Mouse (Mus musculus): ENCODE data around the gene Nr1i2. TPM values are rescaled to one million over a fixed set of nuclear protein-coding genes. Genes with fewer than 3 reads are reported as not detected.

Nr1i2 gene
- total RNA-seq, 2 experiments from 2014 or later: not detected

- DNase-seq (ENCODE audit: low spot score in 2 of 2): no peak
Measured at GRCm38 (mm10) chr16:38287762-38288161, 6.9 kb downstream of the Nr1i2 start.

GRCm38 (mm10) chr16:38287357-38287756, 7.3 kb downstream of the Nr1i2 start:
- no peak for DNase-seq (ENCODE audit: low spot score in 2 of 2)

- DNase-seq (ENCODE audit: low spot score in 2 of 2): no peak
Measured at GRCm38 (mm10) chr16:38286541-38286940, 8.1 kb downstream of the Nr1i2 start.

GRCm38 (mm10) chr16:38285801-38286200, 8.8 kb downstream of the Nr1i2 start:
- no peak for DNase-seq (ENCODE audit: low spot score in 2 of 2)

GRCm38 (mm10) chr16:38283300-38283699, 11.3 kb downstream of the Nr1i2 start:
- no peak for DNase-seq (ENCODE audit: low spot score in 2 of 2)

- DNase-seq (ENCODE audit: low spot score in 2 of 2): no peak
Measured at GRCm38 (mm10) chr16:38282559-38283160, 12.0 kb downstream of the Nr1i2 start.

- DNase-seq (ENCODE audit: low spot score in 2 of 2): no peak
Measured at GRCm38 (mm10) chr16:38280951-38281350, 13.7 kb downstream of the Nr1i2 start.

- no peak for DNase-seq (ENCODE audit: low spot score in 2 of 2)
Measured at GRCm38 (mm10) chr16:38279794-38280193, 14.8 kb downstream of the Nr1i2 start.

GRCm38 (mm10) chr16:38274737-38275136, 19.9 kb downstream of the Nr1i2 start:
- no peak for DNase-seq (ENCODE audit: low spot score in 2 of 2)

- no peak for DNase-seq (ENCODE audit: low spot score in 2 of 2)
Measured at GRCm38 (mm10) chr16:38272483-38272882, 22.1 kb downstream of the Nr1i2 start.

- no peak for DNase-seq (ENCODE audit: low spot score in 2 of 2)
Measured at GRCm38 (mm10) chr16:38271601-38272000, 23.0 kb downstream of the Nr1i2 start.

- DNase-seq (ENCODE audit: low spot score in 2 of 2): no peak
Measured at GRCm38 (mm10) chr16:38255927-38256326, 38.7 kb downstream of the Nr1i2 start.

GRCm38 (mm10) chr16:38255107-38255506, 39.5 kb downstream of the Nr1i2 start:
- DNase-seq (ENCODE audit: low spot score in 2 of 2): no peak

- no peak for DNase-seq (ENCODE audit: low spot score in 2 of 2)
Measured at GRCm38 (mm10) chr16:38254001-38254400, 40.6 kb downstream of the Nr1i2 start.

- no peak for DNase-seq (ENCODE audit: low spot score in 2 of 2)
Measured at GRCm38 (mm10) chr16:38250467-38250866, 44.2 kb downstream of the Nr1i2 start.

GRCm38 (mm10) chr16:38248331-38248961, 46.2 kb downstream of the Nr1i2 start:
- DNase-seq (ENCODE audit: low spot score in 2 of 2): no peak

GRCm38 (mm10) chr16:38245849-38246585, 48.6 kb downstream of the Nr1i2 start:
- no peak for DNase-seq (ENCODE audit: low spot score in 2 of 2)

- no peak for DNase-seq (ENCODE audit: low spot score in 2 of 2)
Measured at GRCm38 (mm10) chr16:38245379-38245778, 49.2 kb downstream of the Nr1i2 start.

- DNase-seq (ENCODE audit: low spot score in 2 of 2): no peak
Measured at GRCm38 (mm10) chr16:38244111-38244510, 50.5 kb downstream of the Nr1i2 start.

GRCm38 (mm10) chr16:38240167-38240566, 54.5 kb downstream of the Nr1i2 start:
- no peak for DNase-seq (ENCODE audit: low spot score in 2 of 2)

GRCm38 (mm10) chr16:38239729-38240128, 54.9 kb downstream of the Nr1i2 start:
- peak; percentile 22 to 41 for DNase-seq (ENCODE audit: low spot score in 2 of 2)

- no peak for DNase-seq (ENCODE audit: low spot score in 2 of 2)
Measured at GRCm38 (mm10) chr16:38236936-38237585, 57.6 kb downstream of the Nr1i2 start.
